Mouse (Mus musculus) erythroblast, embryonic 14.5 days (primary cell): ENCODE data around the gene Itga8. TPM values are rescaled to one million over a fixed set of nuclear protein-coding genes. Genes with fewer than 3 reads are reported as not detected.

Experiments
- H3K27me3 ChIP-seq: 2 replicates; pipeline ENCODE4 v1.6.1; 2012; ENCODE audit warnings: inconsistent platforms; ENCODE audit not compliant: control insufficient read depth
- H3K36me3 ChIP-seq: 2 replicates; pipeline ENCODE4 v1.6.1; 2012; ENCODE audit warnings: mild to moderate bottlenecking, inconsistent platforms; ENCODE audit not compliant: control insufficient read depth
- H3K4me1 ChIP-seq: 2 replicates; pipeline ENCODE4 v1.6.1; 2012; ENCODE audit warnings: inconsistent platforms; ENCODE audit not compliant: control insufficient read depth
- H3K4me3 ChIP-seq: replicated peaks from 2 replicates; pipeline ENCODE3; 2012; ENCODE audit warnings: moderate library complexity, mild to moderate bottlenecking, inconsistent platforms
- H3K9me3 ChIP-seq: 2 replicates; pipeline ENCODE4 v1.6.1; 2012; ENCODE audit warnings: low read length, inconsistent platforms, mixed read lengths; ENCODE audit not compliant: control insufficient read depth
- GATA1 ChIP-seq: IDR thresholded peaks from 2 replicates; pipeline ENCODE4 v1.6.1; 2012; ENCODE audit warnings: low read length, inconsistent platforms, mixed read lengths
- TAL1 ChIP-seq: IDR thresholded peaks from 3 replicates; pipeline ENCODE4 v1.6.1; 2012; ENCODE audit warnings: low read length, inconsistent platforms, mixed read lengths
- polyA plus RNA-seq: library from polyadenylated mRNA; stranded (reverse); fragments of >175 nt; gene quantifications from 2 replicates; pipeline ENCODE4 v1.2.3, GENCODE M21; 2012

Itga8 gene
- polyA plus RNA-seq, 1 experiment: not detected

- H3K4me1 ChIP-seq: no peaks in the 10 kb centered on the region
- no peaks in the 10 kb centered on the region for H3K27me3 ChIP-seq
- no peaks in the 10 kb centered on the region for H3K9me3 ChIP-seq
- TF ChIP-seq GATA1 (no peak), TAL1 (no peak)
- no peaks in the 10 kb centered on the region for H3K36me3 ChIP-seq
- no peak overlapping the region for H3K4me3 ChIP-seq
Observed at GRCm38 (mm10) chr2:12212662-12213463, 88.9 kb downstream of the Itga8 start.

- Histone ChIP-seq H3K4me1 (no peaks in the 10 kb centered on the region), H3K27me3 (no peaks in the 10 kb centered on the region), H3K4me3 (no peak overlapping the region), H3K9me3 (peaks cover 3% of the 10 kb centered on the region), H3K36me3 (no peaks in the 10 kb centered on the region)
- TF ChIP-seq TAL1 (no peak), GATA1 (no peak)
Observed at GRCm38 (mm10) chr2:12208142-12208541, 93.6 kb downstream of the Itga8 start.

- no peak overlapping the region for H3K4me3 ChIP-seq
Observed at GRCm38 (mm10) chr2:12206353-12206752, 95.4 kb downstream of the Itga8 start.

GRCm38 (mm10) chr2:12205875-12206274, 95.8 kb downstream of the Itga8 start:
- H3K9me3 ChIP-seq: peaks cover 3% of the 10 kb centered on the region

More at GRCm38 (mm10) chr2:12206353-12206752, 95.4 kb downstream of the Itga8 start:
- H3K27me3 ChIP-seq: no peaks in the 10 kb centered on the region
- TF ChIP-seq GATA1 (no peak), TAL1 (no peak)
- H3K36me3 ChIP-seq: no peaks in the 10 kb centered on the region
- H3K4me1 ChIP-seq: no peaks in the 10 kb centered on the region
- peaks cover 3% of the 10 kb centered on the region for H3K9me3 ChIP-seq

GRCm38 (mm10) chr2:12203231-12203630, 98.5 kb downstream of the Itga8 start:
- Histone ChIP-seq H3K36me3 (no peaks in the 10 kb centered on the region), H3K9me3 (peaks cover 3% of the 10 kb centered on the region), H3K27me3 (no peaks in the 10 kb centered on the region), H3K4me1 (no peaks in the 10 kb centered on the region), H3K4me3 (no peak overlapping the region)
- TF ChIP-seq TAL1 (no peak), GATA1 (no peak)

More at GRCm38 (mm10) chr2:12205875-12206274, 95.8 kb downstream of the Itga8 start:
- no peaks in the 10 kb centered on the region for H3K4me1 ChIP-seq
- H3K36me3 ChIP-seq: no peaks in the 10 kb centered on the region
- H3K4me3 ChIP-seq: no peak overlapping the region
- TF ChIP-seq TAL1 (no peak), GATA1 (no peak)
- no peaks in the 10 kb centered on the region for H3K27me3 ChIP-seq

GRCm38 (mm10) chr2:12198699-12199098, 103.0 kb downstream of the Itga8 start:
- no peak for TF ChIP-seq TAL1
- TF ChIP-seq GATA1: no peak
- no peak overlapping the region for H3K4me3 ChIP-seq

GRCm38 (mm10) chr2:12198214-12198613, 103.5 kb downstream of the Itga8 start:
- TF ChIP-seq TAL1: no peak
- no peak for TF ChIP-seq GATA1

More at GRCm38 (mm10) chr2:12198699-12199098, 103.0 kb downstream of the Itga8 start:
- no peaks in the 10 kb centered on the region for H3K27me3 ChIP-seq
- H3K36me3 ChIP-seq: no peaks in the 10 kb centered on the region
- no peaks in the 10 kb centered on the region for H3K9me3 ChIP-seq
- H3K4me1 ChIP-seq: no peaks in the 10 kb centered on the region

GRCm38 (mm10) chr2:12197711-12198110, 104.0 kb downstream of the Itga8 start:
- Histone ChIP-seq H3K9me3 (no peaks in the 10 kb centered on the region), H3K4me1 (no peaks in the 10 kb centered on the region), H3K36me3 (no peaks in the 10 kb centered on the region), H3K27me3 (no peaks in the 10 kb centered on the region), H3K4me3 (no peak overlapping the region)
- TF ChIP-seq GATA1 (no peak), TAL1 (no peak)

More at GRCm38 (mm10) chr2:12198214-12198613, 103.5 kb downstream of the Itga8 start:
- Histone ChIP-seq H3K9me3 (no peaks in the 10 kb centered on the region), H3K27me3 (no peaks in the 10 kb centered on the region), H3K36me3 (no peaks in the 10 kb centered on the region), H3K4me1 (no peaks in the 10 kb centered on the region), H3K4me3 (no peak overlapping the region)

- Histone ChIP-seq H3K4me3 (no peak overlapping the region), H3K4me1 (no peaks in the 10 kb centered on the region), H3K27me3 (no peaks in the 10 kb centered on the region), H3K9me3 (no peaks in the 10 kb centered on the region), H3K36me3 (no peaks in the 10 kb centered on the region)
- TF ChIP-seq GATA1: no peak
- TF ChIP-seq TAL1: no peak
Observed at GRCm38 (mm10) chr2:12189026-12189425, 112.7 kb downstream of the Itga8 start.
